ENCODE assay signal across 1 mouse cellular context in genomic region chr17:12991194-12991634, GRCm38 (mm10).
TF ChIP-seq lines count a peak whose summit lies in the region.

No protein-coding gene starts in this region.

TF ChIP-seq in C2C12, 6 proteins besides CTCF, POLR2A, EP300 and RAD21 (continued from another document):
- no peak for TF ChIP-seq FOSL1 (IDR thresholded peaks at IDR 0.05; ENCODE audit: insufficient read depth, low read length, poor library complexity, severe bottlenecking)
- no peak for TF ChIP-seq USF1 (IDR thresholded peaks at IDR 0.05; ENCODE audit: low read depth)
- no peak for TF ChIP-seq MAX (IDR thresholded peaks at IDR 0.05)
- TF ChIP-seq CEBPB (IDR thresholded peaks at IDR 0.05; ENCODE audit: low read depth): no peak
- TF ChIP-seq MYOG (IDR thresholded peaks at IDR 0.05; ENCODE audit: control insufficient read depth, extremely low read depth, insufficient read length): no peak
TF ChIP-seq in C2C12: peak in this region for 0.
